Mouse (Mus musculus) urinary bladder, postnatal 0 days (tissue): ENCODE measurements around the gene Cyp2a12. TPM values are rescaled to one million over a fixed set of nuclear protein-coding genes. Genes with fewer than 3 reads are reported as not detected.

Source experiments
- polyA plus RNA-seq: library from polyadenylated mRNA; unstranded; fragments of >200 nt; fragmentation: Nextera tagmentation; extraction: Ambion mirVana; gene quantifications from 2 replicates; pipeline ENCODE4 v1.2.1, GENCODE M21; 2015

Cyp2a12 gene
- not detected in 2 replicates for polyA plus RNA-seq

DNA sequence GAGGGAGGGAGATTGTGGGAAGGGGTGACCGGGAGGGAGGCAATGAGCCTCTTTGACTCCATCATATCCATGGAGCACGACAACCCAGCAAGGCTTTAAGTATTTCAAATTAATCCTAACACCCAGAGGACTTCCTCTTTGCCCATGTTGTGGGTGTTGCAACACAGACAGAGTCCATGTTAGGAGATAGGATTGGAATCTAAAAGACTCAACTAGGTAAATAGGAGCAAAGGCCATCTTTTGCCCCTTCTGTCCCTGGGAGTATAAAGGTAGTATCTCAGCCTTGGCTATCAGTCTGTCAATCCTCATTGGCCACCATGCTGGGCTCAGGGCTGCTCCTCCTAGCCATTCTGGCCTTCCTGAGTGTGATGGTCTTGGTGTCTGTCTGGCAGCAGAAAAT, at the start of gene Cyp2a12:
TSS of gene Cyp2a12 (plus strand) at position 293 of the 400 bp plus-strand sequence.

Other genes with a start within 250 kb of the Cyp2a12 start
- gene Cyp2g1, start 220.2 kb upstream of the Cyp2a12 start, polyA plus RNA-seq = not detected in 2 replicates
- gene Cyp2a5, start 193.8 kb upstream of the Cyp2a12 start, polyA plus RNA-seq = 0.11 TPM in 1 of 2 replicates, not detected in the other
- gene Cyp2a22, start 89.7 kb upstream of the Cyp2a12 start, polyA plus RNA-seq = not detected in 2 replicates
- gene Cyp2f2, start 90.8 kb downstream of the Cyp2a12 start, polyA plus RNA-seq = 1.2 TPM in 2 replicates
- not detected in 2 replicates for gene Cyp2t4, start 124.6 kb downstream of the Cyp2a12 start, polyA plus RNA-seq
- 51.9 and 54.2 TPM in 2 replicates for gene Egln2, start 137.7 kb downstream of the Cyp2a12 start, polyA plus RNA-seq
- gene Rab4b, start 149.8 kb downstream of the Cyp2a12 start, polyA plus RNA-seq = 78.5 and 84.2 TPM in 2 replicates
- gene Gm21983, start 152.0 kb downstream of the Cyp2a12 start, polyA plus RNA-seq = not detected in 2 replicates
- 0.49 and 0.75 TPM in 2 replicates for gene Mia, start 152.1 kb downstream of the Cyp2a12 start, polyA plus RNA-seq
- 2.2 and 2.4 TPM in 2 replicates for gene BC024978, start 166.7 kb downstream of the Cyp2a12 start, polyA plus RNA-seq
- gene Snrpa, start 167.2 kb downstream of the Cyp2a12 start, polyA plus RNA-seq = 88.1 and 89.0 TPM in 2 replicates
- gene Itpkc, start 199.6 kb downstream of the Cyp2a12 start, polyA plus RNA-seq = 3.4 and 3.6 TPM in 2 replicates
- 13.0 and 14.1 TPM in 2 replicates for gene Coq8b, start 203.9 kb downstream of the Cyp2a12 start, polyA plus RNA-seq
- 21.1 and 22.5 TPM in 2 replicates for gene Numbl, start 229.4 kb downstream of the Cyp2a12 start, polyA plus RNA-seq